Mouse (Mus musculus): ENCODE data around the gene Fgf10. TPM values are rescaled to one million over a fixed set of nuclear protein-coding genes. Genes with fewer than 3 reads are reported as not detected.
A peak's percentile ranks its signal among the peaks of the same experiment; 100 is the strongest.

Fgf10 gene
- total RNA-seq, 2 experiments from 2014 or later, result 6.7 to 7.5 TPM

- DNase-seq, result no peak
- intact Hi-C loops (cut with DNase I), result no loop called here
These were observed 46.7 kb downstream of the Fgf10 start for GRCm38 (mm10) chr13:118716265-118716664.

- no peak for DNase-seq
- intact Hi-C loops (cut with DNase I), result no loop called here
These were observed 47.1 kb downstream of the Fgf10 start for GRCm38 (mm10) chr13:118716726-118717125.

- intact Hi-C loops (cut with DNase I), result no loop called here
- DNase-seq, result no peak
These were observed 48.8 kb downstream of the Fgf10 start for GRCm38 (mm10) chr13:118718396-118718795.

DNA sequence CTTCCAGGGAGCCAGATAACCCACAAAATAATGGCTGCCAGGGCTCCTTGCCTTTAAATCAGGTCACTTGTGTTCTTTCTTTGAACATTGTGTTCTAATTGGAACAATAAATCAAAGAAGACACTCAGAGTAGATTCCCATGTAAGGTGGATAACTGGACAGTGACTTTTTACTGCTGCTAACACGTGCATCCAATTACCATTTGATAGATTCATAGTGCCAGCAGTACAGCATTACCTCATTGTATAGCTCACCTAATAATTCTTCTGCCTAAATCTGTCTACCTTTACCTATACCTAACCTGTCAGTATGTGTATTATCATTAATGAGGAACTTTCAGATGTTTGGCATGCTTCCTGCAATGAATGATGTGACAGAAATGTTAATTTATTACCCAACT is 52.1 kb downstream of the Fgf10 start:
- intact Hi-C loops (cut with DNase I), result no loop called here

GRCm38 (mm10) chr13:118731850-118732552 is 62.4 kb downstream of the Fgf10 start:
- intact Hi-C loops (cut with DNase I), result no loop called here
- no peak for DNase-seq

More for the DNA sequence above, 52.1 kb downstream of the Fgf10 start:
- DNase-seq, result no peak

DNA sequence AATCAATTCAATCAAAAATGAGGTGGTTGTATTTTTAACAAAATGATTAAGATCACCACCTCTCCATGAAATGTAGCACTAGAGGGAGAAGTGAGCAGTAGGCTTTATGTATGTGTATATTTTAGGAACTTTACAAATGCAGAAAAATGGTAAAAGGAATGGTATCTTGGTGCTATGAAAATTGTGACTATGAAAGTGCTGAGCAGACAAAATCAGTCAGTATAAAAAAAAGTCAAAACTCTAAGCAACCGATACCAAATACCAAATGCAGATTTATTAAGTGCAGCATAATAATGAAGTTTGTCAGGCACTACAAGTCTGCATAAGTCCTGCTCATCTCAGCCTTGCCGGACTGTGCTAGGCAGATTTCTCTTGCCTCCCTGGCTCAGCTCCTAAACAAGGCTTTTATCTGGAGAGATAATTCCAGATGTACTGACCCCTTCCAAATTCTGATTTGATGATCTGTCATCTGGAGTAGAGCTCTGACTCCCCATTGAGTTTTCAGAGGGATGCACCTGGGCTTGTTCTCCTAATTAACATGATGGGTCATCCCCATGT is 70.3 kb downstream of the Fgf10 start:
- intact Hi-C loops (cut with DNase I), result no loop called here
- no peak for DNase-seq

DNA sequence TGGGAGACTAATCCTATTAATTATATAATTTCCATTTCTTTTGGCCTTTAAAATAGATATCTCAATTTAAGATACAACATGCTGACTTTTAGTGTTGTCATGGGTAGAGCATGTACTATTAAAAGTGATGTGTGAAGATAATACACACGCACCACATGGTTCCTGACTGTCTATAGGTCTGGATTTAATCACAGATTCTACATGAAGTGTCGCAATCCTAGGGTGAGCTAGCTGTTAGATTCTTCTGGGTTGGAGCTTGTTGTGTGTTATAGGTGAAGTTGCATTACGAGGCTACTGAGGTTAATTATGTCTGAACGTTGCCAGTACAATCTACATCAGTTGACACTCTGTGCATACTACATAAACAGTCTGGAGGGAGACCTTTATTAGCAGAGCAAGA is 73.2 kb downstream of the Fgf10 start:
- intact Hi-C loops (cut with DNase I), result no loop called here
- no peak for DNase-seq

GRCm38 (mm10) chr13:118744806-118745205 is 75.2 kb downstream of the Fgf10 start:
- DNase-seq, result no peak
- intact Hi-C loops (cut with DNase I), result no loop called here

DNA sequence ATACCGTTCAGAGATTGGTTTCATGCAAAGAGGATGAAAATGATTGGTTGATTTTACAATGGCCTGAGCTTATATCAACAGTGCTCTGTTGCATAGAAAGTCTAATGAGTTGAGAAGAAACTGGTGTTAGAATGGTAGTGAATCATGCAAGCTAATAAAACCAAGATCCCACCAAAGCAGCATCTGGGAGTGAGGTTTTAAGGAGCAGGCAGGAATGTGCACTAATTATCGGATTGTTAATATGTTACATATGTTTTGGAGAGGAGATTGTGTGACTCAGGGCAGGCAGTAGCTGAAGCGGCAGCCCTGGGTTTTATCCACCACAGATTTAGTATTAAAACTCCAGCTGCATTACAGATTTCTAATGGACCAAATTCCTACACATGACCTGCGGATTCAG is 76.8 kb downstream of the Fgf10 start:
- intact Hi-C loops (cut with DNase I), result no loop called here
- no peak for DNase-seq

- no peak for DNase-seq
- intact Hi-C loops (cut with DNase I), result no loop called here
These were observed 84.4 kb downstream of the Fgf10 start for GRCm38 (mm10) chr13:118754024-118754423.

DNA sequence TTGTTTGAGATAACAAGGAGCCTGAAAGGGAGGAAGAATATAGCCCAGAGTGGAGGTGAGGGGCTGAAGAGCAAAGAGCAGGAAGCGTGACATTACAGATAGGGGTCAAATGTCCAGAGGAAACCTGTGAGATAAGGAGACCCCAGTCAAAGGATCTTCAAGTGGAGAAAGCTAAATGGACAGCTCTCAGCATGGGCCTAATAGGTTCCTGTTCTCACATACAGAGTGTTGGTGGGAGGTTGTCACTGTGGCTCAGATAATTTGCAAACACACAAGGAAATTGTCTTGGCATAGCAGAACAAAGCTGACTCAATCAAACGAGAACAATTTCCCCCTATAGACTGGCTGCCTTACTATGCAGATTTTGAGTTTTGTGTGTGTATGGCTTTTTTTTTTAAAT is 89.4 kb downstream of the Fgf10 start:
- DNase-seq, result peak; percentile 3

GRCm38 (mm10) chr13:118762982-118763381 is 93.4 kb downstream of the Fgf10 start:
- no peak for DNase-seq

More for the DNA sequence above, 89.4 kb downstream of the Fgf10 start:
- intact Hi-C loops (cut with DNase I), result no loop called here

GRCm38 (mm10) chr13:118772188-118772587 is 102.6 kb downstream of the Fgf10 start:
- DNase-seq, result no peak
- intact Hi-C loops (cut with DNase I), result no loop called here

More at GRCm38 (mm10) chr13:118762982-118763381, 93.4 kb downstream of the Fgf10 start:
- intact Hi-C loops (cut with DNase I), result no loop called here

- intact Hi-C loops (cut with DNase I), result no loop called here
- DNase-seq, result no peak
These were observed 105.6 kb downstream of the Fgf10 start for GRCm38 (mm10) chr13:118775148-118775547.

GRCm38 (mm10) chr13:118779161-118779560 is 109.6 kb downstream of the Fgf10 start:
- no peak for DNase-seq
- intact Hi-C loops (cut with DNase I), result no loop called here

DNA sequence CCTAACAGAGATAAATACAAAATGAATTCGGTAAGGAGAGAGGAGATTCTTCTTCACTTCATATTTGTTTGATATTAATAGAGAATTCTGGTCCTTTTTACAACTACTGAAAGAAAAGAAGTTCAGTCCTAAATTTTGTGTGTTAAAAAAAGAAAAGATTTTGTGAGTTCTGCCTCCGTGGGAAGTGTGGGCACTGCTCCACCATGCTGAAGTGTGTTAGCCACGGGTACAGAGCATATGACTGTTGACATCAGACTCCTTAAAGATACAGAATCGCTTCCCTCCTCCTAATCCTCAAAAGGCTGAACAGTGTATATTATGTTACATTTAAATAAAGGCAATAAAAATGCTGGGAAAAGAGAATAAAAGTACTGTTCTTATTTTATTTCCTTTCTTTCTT is 122.2 kb downstream of the Fgf10 start:
- DNase-seq, result no peak
- intact Hi-C loops (cut with DNase I), result no loop called here

DNA sequence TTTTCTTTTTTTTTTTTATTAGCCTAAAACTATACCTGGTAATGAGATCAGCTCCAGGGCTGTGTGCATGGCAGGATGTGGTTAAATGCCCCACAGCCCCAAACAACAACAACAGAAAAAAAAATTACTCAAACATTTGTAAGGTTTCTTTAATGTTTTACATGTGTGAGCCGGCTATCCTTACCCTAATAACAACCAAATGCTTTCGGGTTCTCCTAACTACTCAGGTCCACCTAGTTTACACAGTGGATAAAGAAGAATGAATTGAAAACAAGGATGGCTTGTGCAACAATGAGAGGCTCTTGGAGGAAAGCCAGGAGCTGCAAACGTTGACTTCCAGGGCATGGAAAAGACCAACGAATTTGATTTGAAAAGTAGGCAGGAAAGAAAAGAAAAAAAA is 122.6 kb downstream of the Fgf10 start:
- no peak for DNase-seq
- intact Hi-C loops (cut with DNase I), result no loop called here

GRCm38 (mm10) chr13:118800176-118800575 is 130.6 kb downstream of the Fgf10 start:
- DNase-seq, result no peak
- intact Hi-C loops (cut with DNase I), result no loop called here

DNA sequence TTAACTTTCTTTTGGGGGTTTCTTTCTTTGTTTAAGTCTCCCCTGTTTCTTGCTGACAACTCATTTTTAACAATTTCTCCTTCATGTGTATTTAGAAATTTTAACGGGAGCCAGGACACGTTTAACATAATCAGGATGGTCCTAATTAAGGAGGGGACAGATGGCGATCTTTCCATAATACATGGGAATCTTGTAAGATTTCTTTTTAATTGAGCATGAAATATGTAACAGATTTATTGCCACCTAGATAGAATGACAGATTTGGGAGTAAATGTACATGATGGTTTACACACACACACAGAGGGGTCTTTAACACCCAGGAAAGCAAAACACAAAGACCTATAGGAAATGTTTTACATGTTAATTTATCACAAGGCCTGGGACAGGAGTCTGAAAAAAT is 137.1 kb downstream of the Fgf10 start:
- intact Hi-C loops (cut with DNase I), result no loop called here
- DNase-seq, result no peak

GRCm38 (mm10) chr13:118819785-118820184 is 150.2 kb downstream of the Fgf10 start:
- intact Hi-C loops (cut with DNase I), result no loop called here

DNA sequence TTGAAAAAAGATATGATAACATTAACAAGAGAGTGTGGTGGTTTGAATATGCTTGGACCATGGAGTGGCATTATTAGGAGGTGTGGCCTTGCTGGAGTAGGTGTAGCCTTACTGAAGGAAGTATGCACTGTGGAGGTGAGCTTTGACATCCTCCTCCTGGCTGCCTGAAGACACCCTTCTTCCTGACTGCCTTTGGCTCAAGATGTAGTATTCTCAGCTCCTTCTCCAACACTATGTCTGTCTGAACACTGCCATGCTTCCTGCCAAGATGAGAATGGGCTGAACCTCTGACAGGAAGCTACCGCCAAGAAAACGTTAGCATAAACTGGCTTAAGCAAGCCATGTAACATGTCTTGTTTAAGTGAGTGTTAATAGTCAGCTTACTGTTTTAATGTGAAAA is 153.5 kb downstream of the Fgf10 start:
- no peak for DNase-seq
- intact Hi-C loops (cut with DNase I), result no loop called here

More at GRCm38 (mm10) chr13:118819785-118820184, 150.2 kb downstream of the Fgf10 start:
- no peak for DNase-seq

GRCm38 (mm10) chr13:118825102-118825501 is 155.5 kb downstream of the Fgf10 start:
- no peak for DNase-seq
- intact Hi-C loops (cut with DNase I), result no loop called here
